Mouse (Mus musculus) heart, adult 2 months (tissue): ENCODE data around the gene Srms.

Experiments
- CTCF ChIP-seq: fragments of 200-600 bp; IDR thresholded peaks from 2 replicates; pipeline ENCODE4 v1.8.1; 2022; ENCODE audit warnings: antibody characterized with exemption, mild to moderate bottlenecking, moderate library complexity
- EP300 ChIP-seq: fragments of 200-500 bp; IDR thresholded peaks from 2 replicates; pipeline ENCODE4 v1.6.1; 2011; ENCODE audit warnings: low read depth, low read length, control low read depth; ENCODE audit not compliant: insufficient read depth
- POLR2A ChIP-seq: fragments of 200-500 bp; IDR thresholded peaks from 2 replicates; pipeline ENCODE4 v1.6.1; 2011; ENCODE audit warnings: mild to moderate bottlenecking, low read depth, low read length, control low read depth; ENCODE audit not compliant: insufficient read depth

- TF ChIP-seq CTCF (no peak), POLR2A (no peak), EP300 (no peak)
Observed at GRCm38 (mm10) chr2:181178015-181178414, 35.0 kb downstream of the Srms start.
